Mouse (Mus musculus): Measurements from ENCODE around the gene Wfdc21. TPM values are rescaled to one million over a fixed set of nuclear protein-coding genes. Genes with fewer than 3 reads are reported as not detected.

The Wfdc21 gene
- polyA plus RNA-seq, 1 experiment from 2014 or later = not detected

GRCm38 (mm10) chr11:83743525-83743924 lies 3.2 kb upstream of the Wfdc21 start:
- ATAC-seq (ENCODE audit: low FRiP score) = no peak
- 87% methylated on average over 3 of the region's 3 CpGs for WGBS
- Histone ChIP-seq H3K27me3 (ENCODE audit: control insufficient read depth, insufficient read depth, low read length) (no peaks in the 10 kb centered on the region), H3K4me3 (ENCODE audit: low read depth, low read length) (no peak overlapping the region), H3K36me3 (ENCODE audit: control insufficient read depth, insufficient read depth, low read length) (no peaks in the 10 kb centered on the region), H3K4me2 (replicated peaks; ENCODE audit: low read depth, low read length) (no peak overlapping the region), H3K27ac (ENCODE audit: low read depth, low read length) (no peak overlapping the region), H3K4me1 (replicated peaks; ENCODE audit: control insufficient read depth, insufficient read depth, low read length) (no peaks in the 10 kb centered on the region), H3K9me3 (ENCODE audit: control insufficient read depth, low read length) (no peaks in the 10 kb centered on the region), H3K9ac (ENCODE audit: low read depth, low read length) (no peak overlapping the region)
- DNase-seq (ENCODE audit: low spot score) = no peak

- no peak overlapping the region for H3K27ac ChIP-seq (ENCODE audit: low read depth, low read length)
- no peaks in the 10 kb centered on the region for H3K27me3 ChIP-seq (ENCODE audit: control insufficient read depth, insufficient read depth, low read length)
- DNase-seq (ENCODE audit: low spot score) (no peak), ATAC-seq (ENCODE audit: low FRiP score) (no peak)
- 61% methylated on average over 4 of the region's 4 CpGs for WGBS
- H3K9me3 ChIP-seq (ENCODE audit: control insufficient read depth, low read length) = no peaks in the 10 kb centered on the region
- H3K4me2 ChIP-seq (replicated peaks; ENCODE audit: low read depth, low read length) = no peak overlapping the region
- no peaks in the 10 kb centered on the region for H3K36me3 ChIP-seq (ENCODE audit: control insufficient read depth, insufficient read depth, low read length)
- H3K4me1 ChIP-seq (replicated peaks; ENCODE audit: control insufficient read depth, insufficient read depth, low read length) = no peaks in the 10 kb centered on the region
- no peak overlapping the region for H3K4me3 ChIP-seq (ENCODE audit: low read depth, low read length)
- no peak overlapping the region for H3K9ac ChIP-seq (ENCODE audit: low read depth, low read length)
These were observed 588 bp upstream of the Wfdc21 start for GRCm38 (mm10) chr11:83746152-83746551.

GRCm38 (mm10) chr11:83747376-83748265 lies 881 bp downstream of the Wfdc21 start:
- H3K27me3 ChIP-seq (ENCODE audit: control insufficient read depth, insufficient read depth, low read length) = no peaks in the 10 kb centered on the region
- H3K4me2 ChIP-seq (replicated peaks; ENCODE audit: low read depth, low read length) = no peak overlapping the region
- DNase-seq (ENCODE audit: low spot score) (no peak), ATAC-seq (ENCODE audit: low FRiP score) (no peak)
- H3K9me3 ChIP-seq (ENCODE audit: control insufficient read depth, low read length) = no peaks in the 10 kb centered on the region
- H3K9ac ChIP-seq (ENCODE audit: low read depth, low read length) = no peak overlapping the region
- WGBS = 77% methylated on average over 6 of the region's 6 CpGs
- no peaks in the 10 kb centered on the region for H3K4me1 ChIP-seq (replicated peaks; ENCODE audit: control insufficient read depth, insufficient read depth, low read length)
- no peaks in the 10 kb centered on the region for H3K36me3 ChIP-seq (ENCODE audit: control insufficient read depth, insufficient read depth, low read length)
- no peak overlapping the region for H3K4me3 ChIP-seq (ENCODE audit: low read depth, low read length)
- H3K27ac ChIP-seq (ENCODE audit: low read depth, low read length) = no peak overlapping the region

GRCm38 (mm10) chr11:83753581-83754181 lies 6.9 kb downstream of the Wfdc21 start, which contains the start of gene Heatr6:
Gene Heatr6 (plus strand): TSS chr11:83753696.
- H3K4me2 ChIP-seq (replicated peaks; ENCODE audit: low read depth, low read length) = peak within 1 kb of the TSS; percentile 71
- H3K4me3 ChIP-seq (ENCODE audit: low read depth, low read length) = peak within 1 kb of the TSS; percentile 83
- H3K27me3 ChIP-seq (ENCODE audit: control insufficient read depth, insufficient read depth, low read length) = no peaks in the 10 kb centered on the region
- peak; percentile 93 for DNase-seq (ENCODE audit: low spot score)
- peak within 1 kb of the TSS; percentile 90 for H3K9ac ChIP-seq (ENCODE audit: low read depth, low read length)
- no peaks in the 10 kb centered on the region for H3K9me3 ChIP-seq (ENCODE audit: control insufficient read depth, low read length)
- no peaks in the 10 kb centered on the region; the same call in 1 of the 2 replicates for H3K4me1 ChIP-seq (replicated peaks; ENCODE audit: control insufficient read depth, insufficient read depth, low read length)
- ATAC-seq (ENCODE audit: low FRiP score) = peak; percentile 94
- H3K27ac ChIP-seq (ENCODE audit: low read depth, low read length) = peak within 1 kb of the TSS; percentile 78
- WGBS = under 1% methylated on average over 46 of the region's 47 CpGs
- H3K36me3 ChIP-seq (ENCODE audit: control insufficient read depth, insufficient read depth, low read length) = peaks cover 6% of the 10 kb centered on the region; the same call in 1 of the 2 replicates

DNA sequence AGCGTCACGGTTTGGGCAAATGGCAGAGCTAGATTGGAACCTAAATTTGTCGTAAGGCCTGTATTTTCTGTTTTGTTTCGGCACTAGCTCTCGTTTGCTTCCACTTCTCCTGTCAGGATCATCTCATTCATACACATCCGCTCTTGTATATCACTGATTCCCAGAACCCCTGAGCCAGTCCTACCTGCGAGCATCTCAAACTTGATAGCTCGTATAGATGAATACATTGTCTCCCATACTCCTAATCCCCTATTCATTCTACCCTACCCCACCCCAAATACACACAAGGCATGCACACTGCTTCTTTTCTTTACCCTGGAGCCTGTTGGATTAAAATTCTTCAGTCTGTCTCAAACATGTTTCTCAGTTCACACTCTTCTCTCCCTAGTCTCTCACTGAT lies 7.5 kb downstream of the Wfdc21 start:
- 7% methylated on average over 8 of the region's 8 CpGs for WGBS
- H3K4me3 ChIP-seq (ENCODE audit: low read depth, low read length) = peak overlapping the region; percentile 83
- no peaks in the 10 kb centered on the region for H3K9me3 ChIP-seq (ENCODE audit: control insufficient read depth, low read length)
- H3K27me3 ChIP-seq (ENCODE audit: control insufficient read depth, insufficient read depth, low read length) = no peaks in the 10 kb centered on the region
- DNase-seq (ENCODE audit: low spot score) (no peak), ATAC-seq (ENCODE audit: low FRiP score) (no peak)
- H3K27ac ChIP-seq (ENCODE audit: low read depth, low read length) = peak overlapping the region; percentile 78; the same call in 1 of the 2 replicates
- no peaks in the 10 kb centered on the region; the same call in 1 of the 2 replicates for H3K4me1 ChIP-seq (replicated peaks; ENCODE audit: control insufficient read depth, insufficient read depth, low read length)
- H3K36me3 ChIP-seq (ENCODE audit: control insufficient read depth, insufficient read depth, low read length) = peaks cover 6% of the 10 kb centered on the region; the same call in 1 of the 2 replicates
- H3K9ac ChIP-seq (ENCODE audit: low read depth, low read length) = peak overlapping the region; percentile 90
- peak overlapping the region; percentile 71 for H3K4me2 ChIP-seq (replicated peaks; ENCODE audit: low read depth, low read length)

DNA sequence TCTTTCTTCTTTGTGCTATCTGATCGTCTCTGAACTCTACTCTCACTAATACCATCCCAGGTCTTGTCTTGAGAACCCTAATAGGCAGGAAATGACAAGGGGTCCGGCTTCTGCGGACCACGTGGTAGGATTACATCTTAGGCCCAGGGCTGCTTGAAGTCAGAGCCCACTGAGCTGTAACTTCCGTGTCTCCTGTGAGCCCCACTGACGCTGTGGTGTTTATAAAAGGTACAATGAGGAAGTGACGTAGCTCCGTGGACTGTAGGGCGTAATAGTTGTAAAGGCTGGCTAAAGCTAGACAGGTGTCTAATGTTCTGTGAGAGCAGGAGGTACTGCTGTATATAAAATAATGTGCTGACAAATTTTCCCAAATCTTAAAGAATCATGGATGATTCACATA lies 20.6 kb downstream of the Wfdc21 start:
- Histone ChIP-seq H3K36me3 (ENCODE audit: control insufficient read depth, insufficient read depth, low read length) (peaks cover 21% of the 10 kb centered on the region), H3K4me3 (ENCODE audit: low read depth, low read length) (no peak overlapping the region), H3K27ac (ENCODE audit: low read depth, low read length) (no peak overlapping the region), H3K9ac (ENCODE audit: low read depth, low read length) (no peak overlapping the region), H3K4me1 (replicated peaks; ENCODE audit: control insufficient read depth, insufficient read depth, low read length) (no peaks in the 10 kb centered on the region), H3K4me2 (replicated peaks; ENCODE audit: low read depth, low read length) (no peak overlapping the region), H3K27me3 (ENCODE audit: control insufficient read depth, insufficient read depth, low read length) (no peaks in the 10 kb centered on the region), H3K9me3 (ENCODE audit: control insufficient read depth, low read length) (no peaks in the 10 kb centered on the region)
- DNase-seq (ENCODE audit: low spot score) (no peak), ATAC-seq (ENCODE audit: low FRiP score) (no peak)
- WGBS = 91% methylated on average over 9 of the region's 9 CpGs

GRCm38 (mm10) chr11:83768976-83769375 lies 22.2 kb downstream of the Wfdc21 start:
- no peaks in the 10 kb centered on the region for H3K4me1 ChIP-seq (replicated peaks; ENCODE audit: control insufficient read depth, insufficient read depth, low read length)
- DNase-seq (ENCODE audit: low spot score) = no peak
- no peak overlapping the region for H3K4me3 ChIP-seq (ENCODE audit: low read depth, low read length)
- no peaks in the 10 kb centered on the region for H3K27me3 ChIP-seq (ENCODE audit: control insufficient read depth, insufficient read depth, low read length)
- H3K9me3 ChIP-seq (ENCODE audit: control insufficient read depth, low read length) = no peaks in the 10 kb centered on the region
- ATAC-seq (ENCODE audit: low FRiP score) = no peak
- H3K27ac ChIP-seq (ENCODE audit: low read depth, low read length) = no peak overlapping the region
- H3K9ac ChIP-seq (ENCODE audit: low read depth, low read length) = no peak overlapping the region
- no peak overlapping the region for H3K4me2 ChIP-seq (replicated peaks; ENCODE audit: low read depth, low read length)
- H3K36me3 ChIP-seq (ENCODE audit: control insufficient read depth, insufficient read depth, low read length) = peaks cover 13% of the 10 kb centered on the region
- WGBS = 92% methylated on average over 4 of the region's 4 CpGs

DNA sequence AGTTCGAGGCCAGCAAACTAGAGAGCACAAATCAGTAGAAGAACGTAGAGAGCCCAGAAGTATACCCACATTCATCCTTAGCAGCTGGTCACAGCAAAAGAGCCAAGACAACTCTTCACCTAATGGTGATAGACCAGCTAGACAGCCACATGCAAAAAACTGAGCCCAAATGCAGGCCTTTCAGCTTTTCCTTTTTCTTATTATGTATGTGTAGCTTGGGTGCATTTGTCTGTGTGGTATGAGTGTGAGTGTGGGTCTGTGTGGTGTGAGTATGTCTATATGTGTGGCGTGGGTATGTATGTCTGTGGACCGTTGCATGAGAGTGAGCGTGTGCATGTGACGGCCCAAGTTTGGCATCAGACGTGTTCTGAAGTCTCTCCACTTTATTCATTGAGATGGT lies 24.3 kb downstream of the Wfdc21 start:
- 97% methylated on average over 7 of the region's 7 CpGs for WGBS
- no peak overlapping the region for H3K4me2 ChIP-seq (replicated peaks; ENCODE audit: low read depth, low read length)
- no peak overlapping the region for H3K4me3 ChIP-seq (ENCODE audit: low read depth, low read length)
- no peak for ATAC-seq (ENCODE audit: low FRiP score)
- no peaks in the 10 kb centered on the region for H3K9me3 ChIP-seq (ENCODE audit: control insufficient read depth, low read length)
- peaks cover 22% of the 10 kb centered on the region for H3K36me3 ChIP-seq (ENCODE audit: control insufficient read depth, insufficient read depth, low read length)
- no peak for DNase-seq (ENCODE audit: low spot score)
- no peak overlapping the region for H3K9ac ChIP-seq (ENCODE audit: low read depth, low read length)
- H3K4me1 ChIP-seq (replicated peaks; ENCODE audit: control insufficient read depth, insufficient read depth, low read length) = no peaks in the 10 kb centered on the region
- H3K27ac ChIP-seq (ENCODE audit: low read depth, low read length) = no peak overlapping the region
- H3K27me3 ChIP-seq (ENCODE audit: control insufficient read depth, insufficient read depth, low read length) = no peaks in the 10 kb centered on the region
